Mouse (Mus musculus) ovary, adult 18-20 months (tissue): ENCODE results near the gene Flrt3.

ENCODE experiments used
- DNase-seq: peaks from one replicate; pipeline ENCODE4 v3.0.0; 2022; ENCODE audit warnings: low spot score, mixed read lengths

The Flrt3 gene

GRCm38 (mm10) chr2:140670963-140671702 is at the start of gene Flrt3:
Gene Flrt3, minus strand, starts transcription at chr2:140671469.
- peak; percentile 86 for DNase-seq

GRCm38 (mm10) chr2:140717407-140717806 is 46.1 kb upstream of the Flrt3 start:
- DNase-seq = no peak

GRCm38 (mm10) chr2:140715822-140716221 is 44.6 kb upstream of the Flrt3 start:
- DNase-seq = no peak

DNA sequence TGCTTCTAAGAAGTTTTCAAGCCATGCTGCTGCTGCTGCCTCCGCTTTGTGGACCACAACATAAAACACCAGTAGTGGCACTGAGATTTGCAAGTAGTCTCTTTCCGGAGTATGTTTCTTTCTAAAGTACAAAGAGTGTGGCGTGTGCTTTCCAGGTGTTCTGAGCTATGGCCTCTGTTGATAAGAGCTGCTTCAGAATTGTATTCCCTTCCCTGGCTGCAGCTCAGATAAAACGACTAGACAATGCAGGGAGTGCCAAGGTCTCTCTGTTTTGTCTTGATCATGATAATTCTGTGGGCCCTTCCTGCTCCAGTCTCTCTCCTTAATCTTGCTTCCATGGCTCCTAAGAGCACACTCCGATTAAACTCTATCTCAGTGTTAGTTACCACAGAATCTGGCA is 36.3 kb upstream of the Flrt3 start:
- DNase-seq = no peak

DNA sequence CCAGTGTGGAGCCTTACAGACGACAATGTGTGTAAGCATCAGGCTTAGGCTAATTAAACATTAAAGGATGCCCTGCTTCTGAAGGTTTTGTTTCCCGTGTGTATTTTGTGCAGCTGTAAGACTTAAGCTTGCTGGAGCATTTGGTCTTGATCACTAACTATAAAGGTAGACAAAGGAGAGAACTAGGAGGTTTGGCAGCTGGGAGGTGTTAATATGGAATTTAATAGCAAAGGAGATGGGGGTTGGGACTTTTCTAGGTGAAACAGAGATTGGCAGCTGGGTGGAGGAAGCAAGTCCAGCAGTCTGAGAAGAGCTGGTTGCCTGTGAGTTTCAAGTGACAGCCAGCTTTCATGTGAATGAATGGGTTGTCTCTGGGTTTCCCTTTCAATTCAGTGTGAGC is 34.0 kb upstream of the Flrt3 start:
- no peak for DNase-seq

GRCm38 (mm10) chr2:140704146-140704545 is 32.9 kb upstream of the Flrt3 start:
- DNase-seq = no peak

DNA sequence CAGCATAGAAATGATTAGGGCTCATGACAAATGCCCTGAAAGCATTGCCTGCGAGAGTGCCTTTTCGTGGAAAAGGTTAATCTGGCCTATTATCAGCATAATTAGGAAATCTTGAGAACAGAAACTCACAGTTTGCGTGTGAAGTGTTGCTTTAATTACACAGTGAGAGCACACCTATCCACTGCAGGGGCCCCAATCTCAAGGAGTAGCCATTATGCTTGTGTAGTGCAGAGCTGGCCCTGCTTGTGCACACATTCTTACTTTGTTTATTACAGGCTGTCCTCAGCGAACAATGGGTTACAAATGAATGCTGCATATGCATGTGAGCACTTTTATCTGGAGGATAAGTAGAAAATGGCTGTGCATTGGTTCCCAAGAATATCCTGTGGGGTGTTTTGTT is 32.1 kb upstream of the Flrt3 start:
- no peak for DNase-seq

DNA sequence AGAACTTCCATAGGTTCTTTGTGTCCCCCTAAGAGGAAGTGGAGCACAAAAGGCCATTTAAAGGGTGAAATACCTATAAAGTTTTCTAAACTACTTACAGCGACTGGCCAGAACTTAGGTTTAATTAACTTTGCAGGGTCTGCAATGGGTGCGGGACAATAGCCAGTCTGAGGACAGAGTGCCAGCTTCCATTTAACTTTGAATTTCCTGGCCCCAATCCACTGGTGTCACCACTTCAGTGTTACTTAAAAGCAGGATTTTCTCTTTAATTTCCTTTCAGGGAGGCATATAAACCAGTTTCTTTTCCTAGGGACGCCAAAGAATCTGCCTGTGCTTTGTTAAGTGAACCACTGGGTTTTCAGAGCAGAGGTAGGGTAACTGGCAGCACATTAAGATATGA is 27.3 kb upstream of the Flrt3 start:
- DNase-seq = no peak

- DNase-seq = no peak
Measured at GRCm38 (mm10) chr2:140693845-140694244, 22.6 kb upstream of the Flrt3 start.

DNA sequence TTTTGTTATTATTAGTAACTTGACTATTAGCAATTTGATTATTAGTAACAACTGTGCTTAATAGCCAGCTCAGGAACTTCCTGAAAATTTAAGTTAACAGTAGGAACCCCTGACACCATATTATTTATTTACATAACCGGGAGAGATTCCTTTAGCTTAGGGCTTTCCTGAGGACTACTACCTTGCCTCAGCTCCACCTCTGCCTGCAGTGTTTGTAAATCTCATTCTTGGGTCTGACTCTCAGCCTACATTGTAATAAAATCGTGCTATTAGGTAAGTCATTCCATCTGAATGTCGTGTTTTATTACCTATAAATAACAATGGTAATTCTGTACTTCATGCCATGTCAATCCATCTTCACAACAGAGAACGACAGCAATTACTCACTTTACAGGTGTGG is 21.2 kb upstream of the Flrt3 start:
- DNase-seq = no peak

DNA sequence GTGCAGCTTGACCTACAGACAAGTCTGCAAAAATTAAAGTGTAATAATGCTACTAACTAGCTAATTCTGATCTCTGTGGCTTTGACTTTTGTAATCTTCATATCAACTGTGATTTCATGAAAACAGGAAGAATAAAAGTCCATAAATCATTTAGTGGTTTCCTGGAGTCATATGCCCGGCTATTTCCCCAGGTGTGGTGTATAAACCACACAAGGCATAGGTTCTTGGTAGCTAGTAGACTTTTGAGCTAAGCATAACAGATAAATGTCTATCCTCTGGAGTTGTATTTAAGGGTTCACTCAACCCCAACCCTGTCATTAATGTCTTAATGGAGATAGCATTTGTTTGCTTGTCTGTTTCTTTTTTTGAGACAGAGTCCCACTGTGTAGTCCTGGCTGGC is 20.1 kb upstream of the Flrt3 start:
- no peak for DNase-seq

- no peak for DNase-seq
Measured at GRCm38 (mm10) chr2:140690906-140691305, 19.6 kb upstream of the Flrt3 start.

GRCm38 (mm10) chr2:140676728-140677127 is 5.5 kb upstream of the Flrt3 start:
- DNase-seq = no peak

DNA sequence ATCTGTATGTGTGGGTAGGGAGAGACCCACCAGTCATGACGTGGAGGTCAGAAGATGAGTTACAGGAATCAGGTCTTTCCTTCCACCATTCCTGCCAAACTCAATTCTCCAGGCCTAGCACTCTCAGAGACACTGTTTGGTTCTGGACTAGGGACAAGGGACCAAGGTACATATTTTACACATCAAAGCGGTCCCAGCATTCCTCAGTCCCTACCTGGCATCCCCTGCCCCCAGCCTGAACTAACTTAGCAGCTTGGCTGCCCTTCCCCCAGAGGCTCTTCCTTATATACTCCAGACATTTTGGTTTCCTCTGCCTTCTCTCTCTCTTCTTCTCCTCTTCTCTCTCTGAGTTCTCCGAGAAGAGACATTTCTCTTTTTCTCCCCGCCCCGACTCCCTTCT is 2.2 kb upstream of the Flrt3 start:
- no peak for DNase-seq

DNA sequence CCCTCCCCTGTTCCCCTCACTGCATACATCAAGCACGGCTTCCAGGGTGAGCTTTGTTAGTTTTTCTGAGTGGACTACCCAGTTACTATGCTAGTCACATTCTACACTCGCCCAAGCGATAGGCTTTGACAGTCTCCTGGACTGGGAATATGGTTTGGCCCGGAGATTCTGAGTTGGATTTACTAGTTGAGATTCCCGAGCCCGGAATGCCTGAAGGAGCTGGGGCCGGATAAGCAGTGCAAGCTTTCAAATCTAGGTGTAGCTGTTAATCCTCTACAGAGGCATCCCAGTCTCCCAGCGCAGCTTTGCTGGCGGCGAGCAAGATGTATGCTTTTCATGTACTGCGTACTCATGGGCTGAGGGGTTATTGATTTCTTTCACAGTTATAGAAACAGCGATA is 812 bp downstream of the Flrt3 start:
- DNase-seq = no peak

- DNase-seq = no peak
Measured at GRCm38 (mm10) chr2:140669786-140670185, 1.5 kb downstream of the Flrt3 start.

DNA sequence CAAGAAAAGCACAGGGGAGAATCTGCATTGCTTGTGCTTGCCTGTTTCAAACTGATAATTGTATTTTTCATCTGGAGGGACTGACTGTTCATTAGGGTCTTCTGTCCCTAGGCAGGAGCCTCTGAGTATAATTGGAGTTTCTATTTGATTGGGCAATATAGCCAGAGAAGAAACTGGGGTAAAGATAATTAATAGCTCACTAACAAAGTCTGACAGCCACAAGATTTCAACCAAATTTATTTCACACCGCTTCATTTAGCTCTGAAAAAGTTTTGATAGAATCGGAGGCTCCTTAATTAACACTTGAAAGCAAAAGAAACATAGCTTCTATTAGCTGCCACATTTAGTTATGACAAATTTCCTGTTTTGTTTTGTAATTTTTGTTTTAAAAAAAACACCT is 2.2 kb downstream of the Flrt3 start:
- no peak for DNase-seq

GRCm38 (mm10) chr2:140668311-140668710 is 3.0 kb downstream of the Flrt3 start:
- DNase-seq = peak; percentile 30

- DNase-seq = no peak
Measured at GRCm38 (mm10) chr2:140667261-140668047, 3.8 kb downstream of the Flrt3 start.

GRCm38 (mm10) chr2:140666846-140667245 is 4.4 kb downstream of the Flrt3 start:
- no peak for DNase-seq

- DNase-seq = no peak
Measured at GRCm38 (mm10) chr2:140664381-140664780, 6.9 kb downstream of the Flrt3 start.

DNA sequence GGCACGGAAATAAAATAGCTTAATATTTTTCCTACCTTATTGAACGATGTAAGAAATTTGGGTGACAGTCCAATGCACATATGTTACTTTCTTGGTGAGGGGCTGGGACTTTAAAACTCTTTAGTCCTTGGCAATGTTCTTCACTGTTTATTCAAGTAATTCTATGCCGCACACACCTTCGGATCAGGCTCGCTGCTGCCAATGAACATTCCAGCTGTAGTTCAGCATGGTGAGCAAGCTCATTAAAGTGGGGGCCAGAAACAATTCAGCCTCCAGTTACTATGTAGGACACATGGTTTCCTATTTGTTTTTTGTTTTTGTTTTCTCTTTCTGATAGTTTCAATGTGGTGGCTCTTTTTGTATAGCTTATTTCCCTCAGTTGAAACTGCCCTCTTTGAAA is 8.6 kb downstream of the Flrt3 start:
- no peak for DNase-seq

DNA sequence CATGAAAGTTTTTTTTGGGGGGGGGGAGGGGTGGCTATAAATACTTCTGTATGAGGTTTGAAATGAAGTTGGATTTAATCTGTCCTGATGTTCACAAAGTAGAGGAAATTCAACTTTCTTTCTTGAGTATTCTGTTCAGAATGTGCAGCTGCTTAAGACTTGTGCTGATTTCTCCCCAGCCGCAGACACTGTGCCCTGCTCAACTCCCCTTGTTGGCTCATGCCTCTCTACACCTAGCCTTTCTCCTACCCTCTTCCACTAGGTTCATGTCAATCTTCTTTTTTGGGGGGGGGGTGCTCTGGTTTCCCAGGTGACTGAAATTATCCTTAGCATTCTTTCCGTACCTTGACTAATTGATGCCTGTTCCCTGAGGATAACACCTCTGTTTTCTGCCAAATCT is 17.3 kb downstream of the Flrt3 start:
- DNase-seq = no peak

- no peak for DNase-seq
Measured at GRCm38 (mm10) chr2:140653481-140653880, 17.8 kb downstream of the Flrt3 start.
